Mouse (Mus musculus): ENCODE data around the gene Asb4. TPM values are rescaled to one million over a fixed set of nuclear protein-coding genes. Genes with fewer than 3 reads are reported as not detected.

The Asb4 gene
- polyA plus RNA-seq, 1 experiment from 2014 or later: 12.4 TPM

DNA sequence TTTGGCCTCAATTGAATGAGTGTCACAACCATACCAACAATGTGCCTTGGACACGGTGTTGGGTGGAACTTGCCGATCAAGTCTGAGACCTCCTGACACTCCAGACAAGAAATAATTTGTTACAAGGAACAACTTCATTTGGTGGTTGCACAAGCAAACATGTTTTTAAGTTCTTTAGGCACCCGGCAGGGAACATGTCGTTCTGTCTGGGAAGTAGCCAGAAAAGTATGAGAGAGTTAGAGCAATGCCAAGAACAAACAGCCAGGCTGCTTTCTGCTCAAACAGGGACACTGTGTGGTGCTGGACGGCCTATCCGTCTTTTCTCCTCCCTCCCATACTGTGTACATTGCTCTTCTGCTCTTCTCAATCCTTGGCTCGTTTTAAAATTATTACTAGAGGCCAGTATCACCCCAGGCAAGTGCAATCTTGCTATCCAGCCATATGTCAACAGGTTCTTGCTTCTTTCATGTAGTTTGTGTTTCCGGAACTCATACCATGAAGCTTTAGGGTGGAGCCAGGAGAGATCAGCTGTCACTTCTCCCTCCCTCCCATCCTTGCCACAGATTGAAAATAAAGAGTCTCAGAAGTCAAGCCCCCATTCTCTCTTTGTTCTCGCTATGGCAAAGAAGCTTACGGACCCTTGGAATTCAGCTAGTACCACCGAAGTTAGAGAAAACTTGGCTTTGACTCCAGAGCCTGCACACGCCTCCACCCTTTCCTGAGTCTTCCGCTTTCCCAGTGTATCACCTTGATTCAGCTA lies 60.1 kb downstream of the Asb4 start:
- Histone ChIP-seq H3K9me3 (ENCODE audit: control insufficient read depth, low read depth, low read length) (no peaks in the 10 kb centered on the region), H3K4me2 (replicated peaks; ENCODE audit: low read depth, low read length) (peak overlapping the region; percentile 25), H3K4me3 (ENCODE audit: low read depth, low read length) (no peak overlapping the region), H3K4me1 (ENCODE audit: control insufficient read depth, insufficient read depth, low read length) (peaks cover 8% of the 10 kb centered on the region; the same call in 1 of the 2 replicates), H3K27ac (ENCODE audit: low read length) (peak overlapping the region; percentile 11; the same call in 1 of the 2 replicates), H3K9ac (replicated peaks; ENCODE audit: low read depth, low read length) (no peak overlapping the region), H3K36me3 (ENCODE audit: control insufficient read depth, insufficient read depth, low read length) (no peaks in the 10 kb centered on the region), H3K27me3 (ENCODE audit: control insufficient read depth, insufficient read depth, low read length) (no peaks in the 10 kb centered on the region)
- WGBS: 17% methylated on average over 13 of the region's 13 CpGs
- ATAC-seq (ENCODE audit: insufficient number of reproducible peaks, insufficient read depth, low FRiP score, low read depth): peak; percentile 66; the same call in 1 of the 2 replicates

GRCm38 (mm10) chr6:5444331-5444898 lies 61.2 kb downstream of the Asb4 start:
- no peak overlapping the region for H3K4me3 ChIP-seq (ENCODE audit: low read depth, low read length)
- no peaks in the 10 kb centered on the region for H3K9me3 ChIP-seq (ENCODE audit: control insufficient read depth, low read depth, low read length)
- no peak overlapping the region for H3K9ac ChIP-seq (replicated peaks; ENCODE audit: low read depth, low read length)
- peaks cover 8% of the 10 kb centered on the region; the same call in 1 of the 2 replicates for H3K4me1 ChIP-seq (ENCODE audit: control insufficient read depth, insufficient read depth, low read length)
- no peaks in the 10 kb centered on the region for H3K36me3 ChIP-seq (ENCODE audit: control insufficient read depth, insufficient read depth, low read length)
- 91% methylated on average over 5 of the region's 5 CpGs for WGBS
- no peak; the same call in 1 of the 2 replicates for ATAC-seq (ENCODE audit: insufficient number of reproducible peaks, insufficient read depth, low FRiP score, low read depth)
- no peaks in the 10 kb centered on the region for H3K27me3 ChIP-seq (ENCODE audit: control insufficient read depth, insufficient read depth, low read length)
- H3K4me2 ChIP-seq (replicated peaks; ENCODE audit: low read depth, low read length): no peak overlapping the region
- H3K27ac ChIP-seq (ENCODE audit: low read length): no peak overlapping the region

- 73% methylated on average over 4 of the region's 4 CpGs for WGBS
- H3K9me3 ChIP-seq (ENCODE audit: control insufficient read depth, low read depth, low read length): no peaks in the 10 kb centered on the region
- H3K4me1 ChIP-seq (ENCODE audit: control insufficient read depth, insufficient read depth, low read length): peaks cover 8% of the 10 kb centered on the region; the same call in 1 of the 2 replicates
- no peak overlapping the region for H3K27ac ChIP-seq (ENCODE audit: low read length)
- no peaks in the 10 kb centered on the region for H3K36me3 ChIP-seq (ENCODE audit: control insufficient read depth, insufficient read depth, low read length)
- H3K9ac ChIP-seq (replicated peaks; ENCODE audit: low read depth, low read length): no peak overlapping the region
- H3K27me3 ChIP-seq (ENCODE audit: control insufficient read depth, insufficient read depth, low read length): no peaks in the 10 kb centered on the region
- H3K4me3 ChIP-seq (ENCODE audit: low read depth, low read length): no peak overlapping the region
- H3K4me2 ChIP-seq (replicated peaks; ENCODE audit: low read depth, low read length): no peak overlapping the region
- no peak for ATAC-seq (ENCODE audit: insufficient number of reproducible peaks, insufficient read depth, low FRiP score, low read depth)
Observed at GRCm38 (mm10) chr6:5447013-5447412, 63.8 kb downstream of the Asb4 start.

DNA sequence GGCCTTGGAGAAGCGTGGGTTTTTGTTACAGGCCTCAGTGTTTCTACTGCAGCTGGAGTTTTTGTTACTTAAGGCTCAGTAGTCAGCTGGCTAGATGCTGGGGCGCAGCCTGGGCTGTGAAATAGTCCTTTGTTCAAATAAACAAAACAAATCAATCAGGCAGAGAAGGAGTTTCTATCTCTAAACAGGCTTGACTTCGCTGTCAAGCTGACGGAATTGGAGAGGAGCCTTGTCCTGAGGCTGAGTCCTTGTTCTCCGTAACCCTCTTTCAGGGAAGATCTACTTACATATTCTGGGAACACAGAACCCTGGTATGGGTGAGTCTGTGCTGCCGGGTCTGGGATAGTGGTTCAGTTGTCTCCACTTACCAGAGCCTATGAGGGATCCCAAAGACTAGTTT lies 64.4 kb downstream of the Asb4 start:
- Histone ChIP-seq H3K9me3 (ENCODE audit: control insufficient read depth, low read depth, low read length) (no peaks in the 10 kb centered on the region), H3K9ac (replicated peaks; ENCODE audit: low read depth, low read length) (no peak overlapping the region), H3K27me3 (ENCODE audit: control insufficient read depth, insufficient read depth, low read length) (no peaks in the 10 kb centered on the region), H3K4me2 (replicated peaks; ENCODE audit: low read depth, low read length) (no peak overlapping the region), H3K36me3 (ENCODE audit: control insufficient read depth, insufficient read depth, low read length) (no peaks in the 10 kb centered on the region), H3K27ac (ENCODE audit: low read length) (no peak overlapping the region), H3K4me3 (ENCODE audit: low read depth, low read length) (no peak overlapping the region), H3K4me1 (ENCODE audit: control insufficient read depth, insufficient read depth, low read length) (peaks cover 8% of the 10 kb centered on the region; the same call in 1 of the 2 replicates)
- 52% methylated on average over 6 of the region's 6 CpGs for WGBS
- no peak for ATAC-seq (ENCODE audit: insufficient number of reproducible peaks, insufficient read depth, low FRiP score, low read depth)

GRCm38 (mm10) chr6:5448396-5448795 lies 65.2 kb downstream of the Asb4 start:
- no peaks in the 10 kb centered on the region for H3K9me3 ChIP-seq (ENCODE audit: control insufficient read depth, low read depth, low read length)
- H3K27ac ChIP-seq (ENCODE audit: low read length): no peak overlapping the region
- ATAC-seq (ENCODE audit: insufficient number of reproducible peaks, insufficient read depth, low FRiP score, low read depth): no peak
- no peak overlapping the region for H3K4me2 ChIP-seq (replicated peaks; ENCODE audit: low read depth, low read length)
- H3K4me1 ChIP-seq (ENCODE audit: control insufficient read depth, insufficient read depth, low read length): 0 out of 2 replicates have a peak, but pooled peaks cover 3% of the 10 kb centered on the region
- H3K27me3 ChIP-seq (ENCODE audit: control insufficient read depth, insufficient read depth, low read length): no peaks in the 10 kb centered on the region
- 74% methylated on average over 4 of the region's 4 CpGs for WGBS
- H3K36me3 ChIP-seq (ENCODE audit: control insufficient read depth, insufficient read depth, low read length): no peaks in the 10 kb centered on the region
- H3K4me3 ChIP-seq (ENCODE audit: low read depth, low read length): no peak overlapping the region
- no peak overlapping the region for H3K9ac ChIP-seq (replicated peaks; ENCODE audit: low read depth, low read length)

GRCm38 (mm10) chr6:5449878-5450277 lies 66.7 kb downstream of the Asb4 start:
- H3K4me3 ChIP-seq (ENCODE audit: low read depth, low read length): no peak overlapping the region
- no peaks in the 10 kb centered on the region for H3K4me1 ChIP-seq (ENCODE audit: control insufficient read depth, insufficient read depth, low read length)
- no peak for ATAC-seq (ENCODE audit: insufficient number of reproducible peaks, insufficient read depth, low FRiP score, low read depth)
- H3K27me3 ChIP-seq (ENCODE audit: control insufficient read depth, insufficient read depth, low read length): no peaks in the 10 kb centered on the region
- no peak overlapping the region for H3K9ac ChIP-seq (replicated peaks; ENCODE audit: low read depth, low read length)
- 75% methylated on average over 5 of the region's 5 CpGs for WGBS
- no peaks in the 10 kb centered on the region for H3K36me3 ChIP-seq (ENCODE audit: control insufficient read depth, insufficient read depth, low read length)
- H3K27ac ChIP-seq (ENCODE audit: low read length): no peak overlapping the region
- H3K4me2 ChIP-seq (replicated peaks; ENCODE audit: low read depth, low read length): no peak overlapping the region
- H3K9me3 ChIP-seq (ENCODE audit: control insufficient read depth, low read depth, low read length): no peaks in the 10 kb centered on the region

DNA sequence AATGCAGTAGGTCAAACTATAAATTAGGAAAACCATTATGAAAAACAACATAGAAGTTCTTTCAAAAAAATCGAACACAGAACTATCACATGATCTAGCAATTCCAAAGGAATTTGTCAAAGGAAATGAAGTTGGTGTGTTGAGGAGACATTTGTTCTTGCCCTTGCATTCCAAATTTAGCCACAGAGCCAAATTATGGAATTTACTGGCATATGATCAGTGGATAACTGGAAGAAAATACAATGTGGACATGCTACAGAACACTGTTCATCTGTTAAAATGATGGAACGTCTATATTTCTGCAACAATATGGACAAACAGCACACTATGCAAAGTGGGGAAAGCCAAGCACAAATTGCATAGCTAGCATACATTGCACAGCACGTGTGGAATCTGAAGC lies 72.7 kb downstream of the Asb4 start:
- no peaks in the 10 kb centered on the region for H3K9me3 ChIP-seq (ENCODE audit: control insufficient read depth, low read depth, low read length)
- no peak overlapping the region for H3K4me3 ChIP-seq (ENCODE audit: low read depth, low read length)
- no peaks in the 10 kb centered on the region for H3K4me1 ChIP-seq (ENCODE audit: control insufficient read depth, insufficient read depth, low read length)
- no peak overlapping the region for H3K27ac ChIP-seq (ENCODE audit: low read length)
- H3K27me3 ChIP-seq (ENCODE audit: control insufficient read depth, insufficient read depth, low read length): no peaks in the 10 kb centered on the region
- H3K9ac ChIP-seq (replicated peaks; ENCODE audit: low read depth, low read length): no peak overlapping the region
- H3K36me3 ChIP-seq (ENCODE audit: control insufficient read depth, insufficient read depth, low read length): no peaks in the 10 kb centered on the region
- no peak for ATAC-seq (ENCODE audit: insufficient number of reproducible peaks, insufficient read depth, low FRiP score, low read depth)
- 77% methylated on average over 3 of the region's 3 CpGs for WGBS
- no peak overlapping the region for H3K4me2 ChIP-seq (replicated peaks; ENCODE audit: low read depth, low read length)

GRCm38 (mm10) chr6:5470480-5471318 lies 87.5 kb downstream of the Asb4 start:
- Histone ChIP-seq H3K27ac (ENCODE audit: low read length) (no peak overlapping the region), H3K4me1 (ENCODE audit: control insufficient read depth, insufficient read depth, low read length) (no peaks in the 10 kb centered on the region), H3K9ac (replicated peaks; ENCODE audit: low read depth, low read length) (no peak overlapping the region), H3K27me3 (ENCODE audit: control insufficient read depth, insufficient read depth, low read length) (no peaks in the 10 kb centered on the region), H3K9me3 (ENCODE audit: control insufficient read depth, low read depth, low read length) (no peaks in the 10 kb centered on the region), H3K4me3 (ENCODE audit: low read depth, low read length) (no peak overlapping the region), H3K36me3 (ENCODE audit: control insufficient read depth, insufficient read depth, low read length) (no peaks in the 10 kb centered on the region), H3K4me2 (replicated peaks; ENCODE audit: low read depth, low read length) (no peak overlapping the region)
- 80% methylated on average over 10 of the region's 10 CpGs for WGBS
- ATAC-seq (ENCODE audit: insufficient number of reproducible peaks, insufficient read depth, low FRiP score, low read depth): no peak
